Mouse (Mus musculus): ENCODE measurements around the gene Gm49369. TPM values are rescaled to one million over a fixed set of nuclear protein-coding genes. Genes with fewer than 3 reads are reported as not detected.
"Not testable (repeated sequence)": the region's sequence is repeated elsewhere in the genome, so short reads cannot be mapped to it uniquely, and the experiment has no call there.

Gm49369 gene
- polyA plus RNA-seq, 1 experiment = not detected

- H3K4me1 ChIP-seq (ENCODE audit: control insufficient read depth, insufficient read depth, insufficient read length, low read length) = no peaks in the 10 kb centered on the region
- WGBS = 49% methylated on average over 9 of the region's 9 CpGs
- H3K36me3 ChIP-seq (ENCODE audit: control insufficient read depth, insufficient read depth, low read length) = no peaks in the 10 kb centered on the region
- H3K27ac ChIP-seq (ENCODE audit: insufficient read depth, low read depth, low read length) = no peak overlapping the region
- H3K27me3 ChIP-seq (ENCODE audit: control insufficient read depth, insufficient read depth, low read length) = no peaks in the 10 kb centered on the region
- H3K4me3 ChIP-seq (ENCODE audit: low read depth, low read length) = no peak overlapping the region
- TF ChIP-seq CTCF (IDR thresholded peaks at IDR 0.05; ENCODE audit: extremely low read depth, insufficient read length, insufficient replicate concordance, low read depth, low read length) = no peak
- TF ChIP-seq POLR2A (IDR thresholded peaks at IDR 0.05; ENCODE audit: low read depth, low read length) = no peak
Measured at GRCm38 (mm10) chr7:142330271-142330724, 52.2 kb downstream of the Gm49369 start.

DNA sequence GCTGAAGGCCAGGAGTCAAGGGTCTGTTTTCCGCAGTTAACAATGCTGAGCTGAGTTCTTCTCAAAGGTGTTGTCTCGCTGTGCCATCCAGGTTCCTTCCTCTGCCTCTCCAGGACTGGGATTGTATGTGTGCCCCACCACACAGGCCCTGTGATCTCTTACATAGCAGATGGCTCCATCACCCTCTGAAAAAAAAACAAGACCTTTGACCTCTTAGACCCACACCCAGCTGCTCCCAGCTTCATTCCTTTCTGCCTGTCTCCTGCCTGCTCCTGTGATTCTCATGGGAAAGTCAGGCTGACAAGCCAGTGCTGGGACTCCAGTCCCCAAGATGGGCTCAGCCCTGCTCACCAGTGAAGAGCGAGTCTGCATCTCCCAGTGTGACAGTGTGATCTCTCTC lies 54.0 kb downstream of the Gm49369 start:
- no peak overlapping the region for H3K4me3 ChIP-seq (ENCODE audit: low read depth, low read length)
- H3K4me1 ChIP-seq (ENCODE audit: control insufficient read depth, insufficient read depth, insufficient read length, low read length) = no peaks in the 10 kb centered on the region
- H3K36me3 ChIP-seq (ENCODE audit: control insufficient read depth, insufficient read depth, low read length) = no peaks in the 10 kb centered on the region
- H3K27me3 ChIP-seq (ENCODE audit: control insufficient read depth, insufficient read depth, low read length) = no peaks in the 10 kb centered on the region
- 50% methylated on average over 3 of the region's 3 CpGs for WGBS
- no peak for TF ChIP-seq CTCF (IDR thresholded peaks at IDR 0.05; ENCODE audit: extremely low read depth, insufficient read length, insufficient replicate concordance, low read depth, low read length)
- no peak for TF ChIP-seq POLR2A (IDR thresholded peaks at IDR 0.05; ENCODE audit: low read depth, low read length)
- no peak overlapping the region for H3K27ac ChIP-seq (ENCODE audit: insufficient read depth, low read depth, low read length)

DNA sequence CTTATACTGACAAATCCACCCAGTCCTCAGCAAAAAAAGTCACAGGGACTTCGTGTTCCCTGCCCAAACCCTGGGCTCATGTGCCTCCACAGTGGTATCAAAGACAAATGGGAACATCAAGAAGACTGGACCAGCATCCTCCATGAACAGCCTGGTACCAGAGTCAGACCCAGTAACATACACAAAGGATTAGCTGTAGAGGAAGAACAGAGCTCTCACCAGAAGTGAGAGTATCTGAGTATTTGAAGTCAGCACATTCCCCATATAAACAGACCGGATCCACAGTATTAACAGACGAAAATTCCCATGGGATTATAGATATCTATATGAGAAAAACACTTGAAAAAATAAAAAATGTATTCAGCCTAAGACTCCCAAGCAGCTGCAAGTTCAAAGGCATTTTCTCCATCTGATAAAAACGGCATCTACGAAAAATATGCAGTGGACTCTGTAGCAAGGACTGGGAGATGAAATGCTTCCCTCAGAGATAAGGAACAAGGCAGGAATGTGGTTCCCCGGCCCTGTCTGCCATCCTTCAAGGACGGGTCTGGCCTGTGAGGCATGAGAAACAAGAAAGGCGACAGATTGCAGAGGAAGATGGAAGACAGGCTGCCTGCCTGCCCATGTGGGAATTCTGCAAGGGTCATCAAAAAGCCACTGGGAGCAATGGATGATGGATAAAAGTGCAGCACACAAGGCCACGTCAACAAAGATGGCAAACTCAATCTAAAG lies 55.6 kb downstream of the Gm49369 start:
- H3K27me3 ChIP-seq (ENCODE audit: control insufficient read depth, insufficient read depth, low read length) = no peaks in the 10 kb centered on the region
- 46% methylated on average over 9 of the region's 9 CpGs for WGBS
- no peaks in the 10 kb centered on the region for H3K4me1 ChIP-seq (ENCODE audit: control insufficient read depth, insufficient read depth, insufficient read length, low read length)
- TF ChIP-seq CTCF (IDR thresholded peaks at IDR 0.05; ENCODE audit: extremely low read depth, insufficient read length, insufficient replicate concordance, low read depth, low read length) (no peak), POLR2A (IDR thresholded peaks at IDR 0.05; ENCODE audit: low read depth, low read length) (no peak)
- H3K4me3 ChIP-seq (ENCODE audit: low read depth, low read length) = no peak overlapping the region
- H3K27ac ChIP-seq (ENCODE audit: insufficient read depth, low read depth, low read length) = no peak overlapping the region
- no peaks in the 10 kb centered on the region for H3K36me3 ChIP-seq (ENCODE audit: control insufficient read depth, insufficient read depth, low read length)

DNA sequence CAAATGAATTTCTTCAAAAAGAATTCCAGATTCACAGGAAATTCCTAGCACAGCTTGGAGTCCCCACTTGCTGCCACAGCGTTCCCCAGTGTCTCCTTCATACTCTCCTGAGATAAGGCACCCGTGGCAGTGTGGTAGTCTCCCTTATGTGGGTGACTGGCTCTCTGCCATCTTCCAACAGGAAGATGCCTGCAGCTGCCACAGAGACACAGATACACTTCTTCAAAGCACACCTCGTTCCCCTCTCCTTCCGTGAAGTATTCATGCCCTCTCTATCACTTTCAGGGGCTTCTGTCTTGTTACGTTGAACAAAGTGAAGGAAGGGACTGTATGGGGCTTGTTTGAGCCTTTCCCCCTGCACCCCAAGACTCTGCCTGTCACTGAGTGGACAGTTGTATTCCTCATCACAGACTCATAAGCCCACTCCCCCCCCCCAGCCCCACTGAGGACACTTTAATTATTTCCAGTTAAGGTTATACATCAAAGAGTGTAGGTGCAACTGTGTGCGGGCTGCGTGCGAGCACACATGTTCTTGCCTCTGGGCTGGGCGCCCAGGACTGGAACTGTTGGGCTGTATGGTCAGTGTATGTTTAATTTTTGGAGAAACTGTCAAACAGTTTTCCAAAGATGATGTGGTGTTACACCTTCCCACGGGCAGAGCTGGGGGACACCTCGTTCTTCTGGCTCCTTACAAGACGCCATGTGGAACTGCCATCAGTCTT lies 58.9 kb downstream of the Gm49369 start:
- Histone ChIP-seq H3K36me3 (ENCODE audit: control insufficient read depth, insufficient read depth, low read length) (no peaks in the 10 kb centered on the region), H3K4me3 (ENCODE audit: low read depth, low read length) (no peak overlapping the region), H3K27ac (ENCODE audit: insufficient read depth, low read depth, low read length) (no peak overlapping the region), H3K27me3 (ENCODE audit: control insufficient read depth, insufficient read depth, low read length) (no peaks in the 10 kb centered on the region), H3K4me1 (ENCODE audit: control insufficient read depth, insufficient read depth, insufficient read length, low read length) (no peaks in the 10 kb centered on the region)
- TF ChIP-seq POLR2A (IDR thresholded peaks at IDR 0.05; ENCODE audit: low read depth, low read length) (no peak), CTCF (IDR thresholded peaks at IDR 0.05; ENCODE audit: extremely low read depth, insufficient read length, insufficient replicate concordance, low read depth, low read length) (no peak)
- 74% methylated on average over 12 of the region's 12 CpGs for WGBS

GRCm38 (mm10) chr7:142322641-142323040 lies 59.8 kb downstream of the Gm49369 start:
- H3K27ac ChIP-seq (ENCODE audit: insufficient read depth, low read depth, low read length) = no peak overlapping the region
- WGBS = 87% methylated on average over 6 of the region's 6 CpGs

GRCm38 (mm10) chr7:142321637-142322306 lies 60.7 kb downstream of the Gm49369 start:
- H3K27ac ChIP-seq (ENCODE audit: insufficient read depth, low read depth, low read length); H3K27me3 ChIP-seq (ENCODE audit: control insufficient read depth, insufficient read depth, low read length); H3K4me3 ChIP-seq (ENCODE audit: low read depth, low read length); H3K4me1 ChIP-seq (ENCODE audit: control insufficient read depth, insufficient read depth, insufficient read length, low read length); H3K36me3 ChIP-seq (ENCODE audit: control insufficient read depth, insufficient read depth, low read length): not testable (repeated sequence)
- WGBS = 90% methylated on average over 6 of the region's 10 CpGs

More at GRCm38 (mm10) chr7:142322641-142323040, 59.8 kb downstream of the Gm49369 start:
- Histone ChIP-seq H3K36me3 (ENCODE audit: control insufficient read depth, insufficient read depth, low read length) (no peaks in the 10 kb centered on the region), H3K4me3 (ENCODE audit: low read depth, low read length) (no peak overlapping the region), H3K4me1 (ENCODE audit: control insufficient read depth, insufficient read depth, insufficient read length, low read length) (no peaks in the 10 kb centered on the region), H3K27me3 (ENCODE audit: control insufficient read depth, insufficient read depth, low read length) (no peaks in the 10 kb centered on the region)
- TF ChIP-seq POLR2A (IDR thresholded peaks at IDR 0.05; ENCODE audit: low read depth, low read length) (no peak), CTCF (IDR thresholded peaks at IDR 0.05; ENCODE audit: extremely low read depth, insufficient read length, insufficient replicate concordance, low read depth, low read length) (no peak)

Other genes with a start within 250 kb of the Gm49369 start
- gene Gm39115, start 246.6 kb downstream of the Gm49369 start, polyA plus RNA-seq (2012; rRNA removed) = not detected in 2 replicates
- gene Gm45337, start 238.1 kb downstream of the Gm49369 start, polyA plus RNA-seq (2012; rRNA removed) = not detected in 2 replicates
- gene Gm29735, start 225.6 kb downstream of the Gm49369 start, polyA plus RNA-seq (2012; rRNA removed) = not detected in 2 replicates
- gene Gm4553, start 216.9 kb downstream of the Gm49369 start, polyA plus RNA-seq (2012; rRNA removed) = not detected in 2 replicates
- not detected in 2 replicates for gene Krtap5-2, start 206.7 kb downstream of the Gm49369 start, polyA plus RNA-seq (2012; rRNA removed)
- gene Gm10153, start 192.3 kb downstream of the Gm49369 start, polyA plus RNA-seq (2012; rRNA removed) = not detected in 2 replicates
- 0.91 TPM in 1 of 2 replicates, not detected in the other for gene Krtap5-3, start 181.3 kb downstream of the Gm49369 start, polyA plus RNA-seq (2012; rRNA removed)
- gene Gm7579, start 170.8 kb downstream of the Gm49369 start, polyA plus RNA-seq (2012; rRNA removed) = 0.20 TPM in 1 of 2 replicates, not detected in the other
- 0.65 TPM in 1 of 2 replicates, not detected in the other for gene Krtap5-5, start 152.7 kb downstream of the Gm49369 start, polyA plus RNA-seq (2012; rRNA removed)
- gene Gm40460, start 141.6 kb downstream of the Gm49369 start, polyA plus RNA-seq (2012; rRNA removed) = not detected in 2 replicates
- not detected in 2 replicates for gene Gm2431, start 124.3 kb downstream of the Gm49369 start, polyA plus RNA-seq (2012; rRNA removed)
- not detected in 2 replicates for gene Gm4559, start 108.3 kb downstream of the Gm49369 start, polyA plus RNA-seq (2012; rRNA removed)
- not detected in 2 replicates for gene Krtap5-1, start 85.5 kb downstream of the Gm49369 start, polyA plus RNA-seq (2012; rRNA removed)
- not detected in 2 replicates for gene Krtap5-4, start 79.1 kb downstream of the Gm49369 start, polyA plus RNA-seq (2012; rRNA removed)
- 1.5 and 3.2 TPM in 2 replicates for gene Ifitm10, start 8.9 kb downstream of the Gm49369 start, polyA plus RNA-seq (2012; rRNA removed)
- 174 and 253 TPM in 2 replicates for gene Ctsd, start 5.4 kb upstream of the Gm49369 start, polyA plus RNA-seq (2012; rRNA removed)
- gene Syt8, start 52.2 kb upstream of the Gm49369 start, polyA plus RNA-seq (2012; rRNA removed) = 1.4 and 66.8 TPM in 2 replicates
- 0.35 and 2.9 TPM in 2 replicates for gene Tnni2, start 59.1 kb upstream of the Gm49369 start, polyA plus RNA-seq (2012; rRNA removed)
- gene Lsp1, start 78.1 kb upstream of the Gm49369 start, polyA plus RNA-seq (2012; rRNA removed) = 29.4 and 48.0 TPM in 2 replicates
- 0.10 TPM in 1 of 2 replicates, not detected in the other for gene Tnnt3, start 116.2 kb upstream of the Gm49369 start, polyA plus RNA-seq (2012; rRNA removed)
- gene Mrpl23, start 150.0 kb upstream of the Gm49369 start, polyA plus RNA-seq (2012; rRNA removed) = 4.8 and 10.5 TPM in 2 replicates